Mouse (Mus musculus) ES-Bruce4 (cell line): ENCODE data around the gene Ubr1.

Source experiments
- CTCF ChIP-seq: IDR thresholded peaks from one replicate; pipeline ENCODE4 v1.8.1; 2011; ENCODE audit warnings: low read depth, low read length
- POLR2A ChIP-seq: IDR thresholded peaks from one replicate; pipeline ENCODE4 v1.8.1; 2011; ENCODE audit warnings: low read length; ENCODE audit not compliant: insufficient read depth

DNA sequence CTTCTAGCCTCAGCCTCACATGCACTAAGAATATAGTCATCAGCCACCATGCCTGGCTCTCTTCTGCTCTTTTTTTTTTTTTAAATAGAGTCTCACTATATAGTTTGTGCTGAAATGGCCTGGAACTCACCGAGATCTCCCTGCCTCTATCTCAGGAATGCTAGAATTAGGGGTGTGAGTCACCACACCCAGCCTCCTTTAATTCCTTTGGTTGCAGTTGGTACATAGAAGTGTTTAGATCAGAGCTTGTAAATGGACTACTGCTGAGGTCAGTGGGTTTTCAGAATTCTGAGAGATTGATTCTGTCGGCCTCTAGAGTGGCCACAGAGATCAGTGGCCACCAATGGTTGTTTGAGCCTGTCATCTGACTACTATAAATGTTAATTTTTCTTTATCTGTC is 10.3 kb upstream of the Ubr1 start:
- TF ChIP-seq CTCF: no peak
- TF ChIP-seq POLR2A: no peak
